Mouse (Mus musculus): Measurements from ENCODE around the gene Elof1. TPM values are rescaled to one million over a fixed set of nuclear protein-coding genes. Genes with fewer than 3 reads are reported as not detected.

Gene Elof1
- polyA plus RNA-seq, 1 experiment from 2014 or later, result 119 TPM

DNA sequence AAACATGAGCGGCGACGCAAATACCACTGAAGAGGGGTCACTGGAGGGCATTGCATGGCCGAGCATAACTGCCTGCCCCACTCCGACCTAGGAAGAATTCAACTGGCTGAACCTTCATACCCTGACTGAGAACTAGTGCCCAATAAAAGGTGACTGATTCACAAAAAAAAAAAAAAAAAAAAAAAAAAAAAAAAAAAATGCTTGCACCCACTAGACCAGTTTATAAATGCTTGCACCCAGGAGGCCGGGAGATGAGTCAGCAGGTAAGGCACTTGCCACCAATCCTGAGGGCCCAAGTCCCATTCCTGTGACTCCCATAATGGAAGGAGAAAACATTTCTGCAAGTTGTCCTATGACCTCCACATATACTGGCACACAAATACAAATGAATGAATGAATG, 24.2 kb downstream of the Elof1 start:
- whole genome bisulfite sequencing, result 79% methylated on average over 6 of the region's 6 CpGs

DNA sequence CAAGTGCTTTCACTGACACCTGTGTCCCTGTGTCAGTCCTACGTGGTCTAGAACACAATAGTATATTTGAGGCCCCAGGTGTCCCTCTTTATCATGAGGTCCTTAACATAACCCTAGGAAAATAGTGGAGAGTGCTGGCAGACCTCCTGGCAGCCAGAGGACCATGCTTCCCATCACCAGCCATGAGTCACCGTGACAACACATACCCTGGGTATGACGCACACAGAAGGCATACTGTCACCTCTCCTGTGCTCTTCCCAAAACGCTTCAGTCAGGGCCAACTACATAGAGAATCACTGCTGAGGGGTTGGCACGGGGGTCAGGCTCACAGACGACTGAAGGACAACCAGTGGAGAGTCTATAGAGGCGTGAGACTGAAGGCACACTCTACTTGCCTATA, 27.0 kb downstream of the Elof1 start:
- H3K27ac ChIP-seq (replicated peaks), result no peak overlapping the region
- H3K9me3 ChIP-seq (ENCODE audit: control insufficient read depth, low read length), result no peaks in the 10 kb centered on the region
- H3K4me3 ChIP-seq (ENCODE audit: low read depth, low read length), result no peak overlapping the region
- no peaks in the 10 kb centered on the region for H3K4me1 ChIP-seq (replicated peaks; ENCODE audit: control insufficient read depth, insufficient read depth)
- no peaks in the 10 kb centered on the region for H3K36me3 ChIP-seq (ENCODE audit: control insufficient read depth, insufficient read depth, low read length)
- H3K4me2 ChIP-seq (replicated peaks; ENCODE audit: low read depth), result no peak overlapping the region
- WGBS, result 70% methylated on average over 7 of the region's 7 CpGs
- no peak for ATAC-seq (ENCODE audit: low FRiP score, low TSS enrichment)
- H3K9ac ChIP-seq (ENCODE audit: low read length), result no peak overlapping the region
- TF ChIP-seq EP300 (optimal IDR thresholded peaks at IDR 0.05), result no peak
- TF ChIP-seq CTCF (IDR thresholded peaks at IDR 0.05; ENCODE audit: low read depth), result no peak
- no peaks in the 10 kb centered on the region for H3K27me3 ChIP-seq (ENCODE audit: control insufficient read depth, insufficient read depth, low read length)
- no peak for DNase-seq (ENCODE audit: low spot score)

More for the DNA sequence above, 24.2 kb downstream of the Elof1 start:
- no peak overlapping the region for H3K27ac ChIP-seq (replicated peaks)
- DNase-seq (ENCODE audit: low spot score) (no peak), ATAC-seq (ENCODE audit: low FRiP score, low TSS enrichment) (no peak)
- no peak overlapping the region for H3K9ac ChIP-seq (ENCODE audit: low read length)
- H3K4me1 ChIP-seq (replicated peaks; ENCODE audit: control insufficient read depth, insufficient read depth), result no peaks in the 10 kb centered on the region
- H3K9me3 ChIP-seq (ENCODE audit: control insufficient read depth, low read length), result no peaks in the 10 kb centered on the region
- no peak overlapping the region for H3K4me2 ChIP-seq (replicated peaks; ENCODE audit: low read depth)
- no peak for TF ChIP-seq EP300 (optimal IDR thresholded peaks at IDR 0.05)
- TF ChIP-seq CTCF (IDR thresholded peaks at IDR 0.05; ENCODE audit: low read depth), result no peak
- no peak overlapping the region for H3K4me3 ChIP-seq (ENCODE audit: low read depth, low read length)
- H3K27me3 ChIP-seq (ENCODE audit: control insufficient read depth, insufficient read depth, low read length), result no peaks in the 10 kb centered on the region
- H3K36me3 ChIP-seq (ENCODE audit: control insufficient read depth, insufficient read depth, low read length), result no peaks in the 10 kb centered on the region

DNA sequence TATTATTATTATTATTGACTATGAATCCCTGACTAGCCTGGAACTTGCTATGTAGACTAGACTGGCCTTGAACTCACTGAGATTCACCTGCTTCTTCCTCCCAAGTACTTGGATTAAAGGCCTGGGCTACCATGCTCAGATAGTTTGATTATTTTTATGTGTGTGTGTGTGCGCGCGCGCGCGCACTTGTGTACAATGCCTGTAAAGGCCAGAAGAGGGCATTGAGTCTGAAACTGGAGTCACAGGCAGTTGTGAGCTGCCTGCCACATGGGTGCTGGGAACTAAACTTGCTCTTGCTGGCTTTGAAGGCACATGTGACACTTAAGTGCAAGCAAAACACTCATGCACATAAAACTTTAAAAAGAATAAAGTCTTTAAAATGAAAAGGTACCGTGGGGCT, 27.7 kb downstream of the Elof1 start:
- Histone ChIP-seq H3K4me3 (ENCODE audit: low read depth, low read length) (no peak overlapping the region), H3K9ac (ENCODE audit: low read length) (no peak overlapping the region), H3K36me3 (ENCODE audit: control insufficient read depth, insufficient read depth, low read length) (no peaks in the 10 kb centered on the region), H3K27ac (replicated peaks) (no peak overlapping the region), H3K4me2 (replicated peaks; ENCODE audit: low read depth) (no peak overlapping the region), H3K27me3 (ENCODE audit: control insufficient read depth, insufficient read depth, low read length) (no peaks in the 10 kb centered on the region), H3K9me3 (ENCODE audit: control insufficient read depth, low read length) (no peaks in the 10 kb centered on the region), H3K4me1 (replicated peaks; ENCODE audit: control insufficient read depth, insufficient read depth) (no peaks in the 10 kb centered on the region)
- ATAC-seq (ENCODE audit: low FRiP score, low TSS enrichment), result no peak
- DNase-seq (ENCODE audit: low spot score), result no peak
- TF ChIP-seq CTCF (IDR thresholded peaks at IDR 0.05; ENCODE audit: low read depth) (no peak), EP300 (optimal IDR thresholded peaks at IDR 0.05) (no peak)
- 97% methylated on average over 7 of the region's 7 CpGs for WGBS

DNA sequence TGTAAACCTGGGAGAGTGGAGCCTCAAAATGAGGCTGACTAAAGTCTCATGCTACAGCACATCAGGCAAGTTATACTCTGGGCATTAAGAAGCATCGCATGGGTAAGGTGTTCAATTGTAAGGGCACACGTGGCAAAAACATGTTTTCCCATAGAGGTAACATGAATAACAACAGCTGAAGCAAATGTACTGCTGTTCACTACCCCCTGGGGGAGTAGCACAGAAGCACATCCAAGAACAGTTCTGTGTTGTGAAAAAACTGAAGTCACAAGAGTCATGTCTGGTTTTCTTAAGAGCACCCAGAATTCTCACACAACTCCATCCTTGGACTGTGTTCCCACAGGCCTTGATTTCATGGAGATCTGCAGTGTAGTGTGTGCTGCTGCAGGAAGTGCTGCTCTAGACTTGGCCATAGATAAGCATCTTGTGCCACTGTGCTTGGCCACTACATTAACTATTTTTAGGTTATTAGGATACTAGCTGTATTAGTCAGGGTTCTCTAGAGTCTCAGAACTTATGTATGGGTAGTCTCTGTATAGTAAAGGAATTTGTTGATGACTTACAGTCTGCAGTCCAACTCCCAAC, 29.8 kb downstream of the Elof1 start:
- 88% methylated on average over 2 of the region's 2 CpGs for WGBS
- H3K4me2 ChIP-seq (replicated peaks; ENCODE audit: low read depth), result no peak overlapping the region
- no peaks in the 10 kb centered on the region for H3K9me3 ChIP-seq (ENCODE audit: control insufficient read depth, low read length)
- DNase-seq (ENCODE audit: low spot score), result no peak
- H3K36me3 ChIP-seq (ENCODE audit: control insufficient read depth, insufficient read depth, low read length), result no peaks in the 10 kb centered on the region
- no peaks in the 10 kb centered on the region for H3K4me1 ChIP-seq (replicated peaks; ENCODE audit: control insufficient read depth, insufficient read depth)
- no peaks in the 10 kb centered on the region for H3K27me3 ChIP-seq (ENCODE audit: control insufficient read depth, insufficient read depth, low read length)
- ATAC-seq (ENCODE audit: low FRiP score, low TSS enrichment), result no peak
- H3K4me3 ChIP-seq (ENCODE audit: low read depth, low read length), result no peak overlapping the region
- no peak overlapping the region for H3K27ac ChIP-seq (replicated peaks)
- no peak for TF ChIP-seq CTCF (IDR thresholded peaks at IDR 0.05; ENCODE audit: low read depth)
- TF ChIP-seq EP300 (optimal IDR thresholded peaks at IDR 0.05), result no peak
- no peak overlapping the region for H3K9ac ChIP-seq (ENCODE audit: low read length)

DNA sequence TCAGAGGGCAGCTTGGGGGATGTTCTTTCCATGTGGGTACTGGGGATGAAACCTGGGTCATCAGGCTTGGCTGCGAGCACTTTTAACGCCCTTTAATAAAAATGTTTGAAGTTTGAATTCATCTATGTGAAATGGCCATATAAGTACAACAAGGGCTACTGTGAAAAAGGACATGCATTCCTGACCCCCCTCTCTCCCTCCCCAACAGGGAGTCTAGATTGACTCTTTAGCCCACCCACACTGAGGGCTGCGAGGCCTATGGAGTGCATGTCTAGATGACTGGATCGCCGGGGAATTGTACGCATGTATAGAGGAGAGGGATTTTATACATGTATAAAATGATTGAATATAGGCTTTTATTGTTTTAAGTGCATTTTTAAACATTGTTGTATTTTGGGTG, 31.0 kb downstream of the Elof1 start:
- H3K9me3 ChIP-seq (ENCODE audit: control insufficient read depth, low read length), result no peaks in the 10 kb centered on the region
- peak overlapping the region; percentile 74 for H3K4me2 ChIP-seq (replicated peaks; ENCODE audit: low read depth)
- peak overlapping the region; percentile 93 for H3K27ac ChIP-seq (replicated peaks)
- peak overlapping the region; percentile 70 for H3K9ac ChIP-seq (ENCODE audit: low read length)
- H3K36me3 ChIP-seq (ENCODE audit: control insufficient read depth, insufficient read depth, low read length), result no peaks in the 10 kb centered on the region
- no peaks in the 10 kb centered on the region for H3K4me1 ChIP-seq (replicated peaks; ENCODE audit: control insufficient read depth, insufficient read depth)
- peak overlapping the region; percentile 69 for H3K4me3 ChIP-seq (ENCODE audit: low read depth, low read length)
- DNase-seq (ENCODE audit: low spot score) (no peak), ATAC-seq (ENCODE audit: low FRiP score, low TSS enrichment) (peak; percentile 25; the same call in 1 of the 2 replicates)
- peak; percentile 35 for TF ChIP-seq EP300 (optimal IDR thresholded peaks at IDR 0.05)
- TF ChIP-seq CTCF (IDR thresholded peaks at IDR 0.05; ENCODE audit: low read depth), result no peak
- 43% methylated on average over 6 of the region's 6 CpGs for WGBS
- H3K27me3 ChIP-seq (ENCODE audit: control insufficient read depth, insufficient read depth, low read length), result no peaks in the 10 kb centered on the region

DNA sequence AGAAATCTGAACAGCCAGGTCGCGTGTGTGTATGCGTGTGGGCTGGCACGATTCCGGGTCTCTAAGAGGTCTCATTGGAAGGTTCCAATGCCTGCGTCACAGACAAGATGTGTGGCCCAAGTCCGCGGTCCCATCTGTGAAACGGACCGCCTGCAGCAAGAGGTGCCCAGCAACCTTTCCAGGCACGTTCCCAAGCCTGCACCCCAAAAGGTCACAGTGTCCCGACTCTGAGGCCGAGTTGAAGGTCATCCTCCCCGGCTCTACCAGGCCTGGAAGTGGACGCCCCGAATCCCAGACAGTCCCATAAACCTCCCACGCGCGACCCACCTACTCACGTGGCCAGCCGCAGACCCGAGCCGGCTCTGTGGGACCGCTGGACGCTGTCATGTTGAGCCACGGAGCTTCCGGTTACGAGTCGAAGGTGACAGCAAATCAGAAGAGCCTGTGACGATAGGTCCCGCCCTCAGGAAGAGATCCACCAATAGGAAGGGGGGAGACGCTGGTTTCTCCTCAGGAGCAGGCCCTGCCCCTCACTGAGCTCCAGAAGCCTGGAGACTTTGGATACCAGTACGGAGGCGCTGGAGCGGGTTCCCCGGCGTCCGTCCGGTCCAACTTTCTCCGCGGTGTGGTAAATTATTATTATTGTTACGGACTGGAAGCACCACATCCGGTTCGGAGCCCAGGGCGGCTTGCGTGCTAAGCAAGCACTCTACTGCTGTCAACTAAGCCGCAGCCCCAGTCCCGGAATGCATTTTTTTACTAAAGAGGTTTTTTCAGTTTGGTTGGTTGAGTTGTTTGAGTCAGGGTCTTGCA, 31.7 kb downstream of the Elof1 start, which contains the start of gene Ecsit:
TSS of gene Ecsit (minus strand) at position 417 of the 813 bp plus-strand sequence.
- H3K36me3 ChIP-seq (ENCODE audit: control insufficient read depth, insufficient read depth, low read length), result no peaks in the 10 kb centered on the region
- TF ChIP-seq CTCF (IDR thresholded peaks at IDR 0.05; ENCODE audit: low read depth) (0 out of 2 replicates have a peak, but pooled peaks have one; percentile 1), EP300 (optimal IDR thresholded peaks at IDR 0.05) (no peak)
- WGBS, result under 1% methylated on average over 48 of the region's 48 CpGs

More for the DNA sequence above, 31.7 kb downstream of the Elof1 start, which contains the start of gene Ecsit:
- DNase-seq (ENCODE audit: low spot score) (peak; percentile 93), ATAC-seq (ENCODE audit: low FRiP score, low TSS enrichment) (peak; percentile 99)
- Histone ChIP-seq H3K4me2 (replicated peaks; ENCODE audit: low read depth) (peak within 1 kb of the TSS; percentile 74), H3K4me3 (ENCODE audit: low read depth, low read length) (peak within 1 kb of the TSS; percentile 69), H3K9me3 (ENCODE audit: control insufficient read depth, low read length) (no peaks in the 10 kb centered on the region), H3K27me3 (ENCODE audit: control insufficient read depth, insufficient read depth, low read length) (no peaks in the 10 kb centered on the region), H3K9ac (ENCODE audit: low read length) (peak within 1 kb of the TSS; percentile 77), H3K27ac (replicated peaks) (peak within 1 kb of the TSS; percentile 93), H3K4me1 (replicated peaks; ENCODE audit: control insufficient read depth, insufficient read depth) (no peaks in the 10 kb centered on the region)

Measured in stomach, postnatal 0 days (tissue).